Mouse (Mus musculus) heart, postnatal 0 days (tissue): ENCODE data around the gene Bmp3. TPM values are rescaled to one million over a fixed set of nuclear protein-coding genes. Genes with fewer than 3 reads are reported as not detected.

Experiments used
- ATAC-seq: fragments of 200-750 bp; cut with Nextera tagmentation; 2 replicates; pipeline ENCODE4 v1.8.0; 2017; ENCODE audit warnings: low read depth, moderate number of reproducible peaks, moderate library complexity; ENCODE audit not compliant: insufficient read depth
- DNase-seq: peaks from one replicate; pipeline ENCODE4 v3.0.0-alpha.2; 2016; ENCODE audit warnings: low spot score
- H3K27ac ChIP-seq: fragments of 300-500 bp; sonication (generic); 2 replicates; pipeline ENCODE4 v1.5.1; 2014; ENCODE audit warnings: low read depth, mild to moderate bottlenecking
- H3K27me3 ChIP-seq: fragments of 300-500 bp; sonication (generic); 2 replicates; pipeline ENCODE4 v1.6.1; 2014; ENCODE audit warnings: low read length, mixed read lengths; ENCODE audit not compliant: control insufficient read depth, insufficient read depth
- H3K36me3 ChIP-seq: fragments of 300-500 bp; sonication (generic); replicated peaks from 2 replicates; pipeline ENCODE4 v1.6.1; 2014; ENCODE audit warnings: low read length, mixed read lengths; ENCODE audit not compliant: control insufficient read depth, insufficient read depth
- H3K4me1 ChIP-seq: fragments of 300-500 bp; sonication (generic); 2 replicates; pipeline ENCODE4 v1.6.1; 2014; ENCODE audit warnings: antibody characterized with exemption; ENCODE audit not compliant: control insufficient read depth, insufficient read depth
- H3K4me2 ChIP-seq: fragments of 300-500 bp; sonication (generic); 2 replicates; pipeline ENCODE4 v1.6.1; 2014; ENCODE audit warnings: low read depth, mild to moderate bottlenecking, low read length, moderate library complexity
- H3K4me3 ChIP-seq: fragments of 300-500 bp; sonication (generic); 2 replicates; pipeline ENCODE4 v1.5.1; 2014; ENCODE audit warnings: low read depth, low read length
- H3K9ac ChIP-seq: fragments of 300-500 bp; sonication (generic); replicated peaks from 2 replicates; pipeline ENCODE4 v1.6.1; 2014; ENCODE audit warnings: low read depth, low read length, mixed read lengths
- H3K9me3 ChIP-seq: fragments of 300-500 bp; sonication (generic); replicated peaks from 2 replicates; pipeline ENCODE4 v1.6.1; 2016; ENCODE audit warnings: low read length; ENCODE audit not compliant: control insufficient read depth
- CTCF ChIP-seq: IDR thresholded peaks from 2 replicates; pipeline ENCODE4 v1.5.1; 2016; ENCODE audit warnings: antibody characterized with exemption, control low read depth, low read depth
- EP300 ChIP-seq: IDR thresholded peaks from 2 replicates; pipeline ENCODE4 v1.6.1; 2016; ENCODE audit warnings: antibody characterized with exemption, low read depth
- WGBS: fragments of 180-500 bp; shearing (Covaris S2); extraction: QIAGEN DNeasy Blood & Tissue Kit; methylation state at CpG from one replicate; pipeline ENCODE4 v1.1.7; 2014; 5-methylcytosine and 5-hydroxymethylcytosine counted together
- polyA plus RNA-seq: library from polyadenylated mRNA; unstranded; fragments of >200 nt; fragmentation: Nextera tagmentation; extraction: Ambion mirVana; gene quantifications from 2 replicates; pipeline ENCODE4 v1.2.1, GENCODE M21; 2015
- total RNA-seq: library from RNA; depleted of rRNA; stranded (reverse); fragments of >200 nt; gene quantifications from 2 replicates; pipeline ENCODE4 v1.2.3, GENCODE M21; 2014; ENCODE audit warnings: low replicate concordance; rRNA removed

Gene Bmp3
- total RNA-seq (0.77 and 7.0 TPM in 2 replicates), polyA plus RNA-seq (0.10 and 0.15 TPM in 2 replicates)

DNA sequence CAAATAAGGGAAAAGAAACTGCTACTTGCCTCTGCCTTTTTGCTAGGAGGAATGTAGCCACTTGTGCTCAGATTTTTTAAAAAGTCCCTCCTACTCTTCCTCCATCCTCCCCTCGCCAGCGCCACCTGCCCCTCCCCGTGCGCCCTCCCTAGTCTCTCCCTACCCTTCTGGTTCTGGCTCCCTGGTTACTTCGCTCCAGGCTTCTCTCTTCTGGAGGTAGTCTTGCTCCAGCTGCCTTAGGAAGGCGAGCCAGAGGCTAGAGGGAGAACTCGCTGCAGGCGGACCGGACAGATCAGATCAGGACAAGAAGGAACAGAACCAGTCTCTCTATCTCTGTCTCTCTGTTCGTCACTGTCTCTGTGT is at the start of gene Bmp3:
TSS of gene Bmp3 (plus strand) at position 152 of the 363 bp plus-strand sequence.
- Histone ChIP-seq H3K4me2 (peak within 1 kb of the TSS; percentile 86), H3K9me3 (no peaks in the 10 kb centered on the region), H3K4me3 (peak within 1 kb of the TSS; percentile 53), H3K36me3 (no peaks in the 10 kb centered on the region), H3K27me3 (peaks cover 52% of the 10 kb centered on the region), H3K4me1 (no peaks in the 10 kb centered on the region), H3K9ac (0 out of 2 replicates have a peak within 1 kb of the TSS, but pooled peaks have one; percentile 14), H3K27ac (no peak within 1 kb of the TSS)
- ATAC-seq (no peak; the same call in 1 of the 2 replicates), DNase-seq (no peak)
- WGBS, result 3% methylated on average over 10 of the region's 10 CpGs
- TF ChIP-seq CTCF (no peak), EP300 (no peak)

- no peak for TF ChIP-seq EP300
- TF ChIP-seq CTCF, result no peak
- H3K4me1 ChIP-seq, result no peaks in the 10 kb centered on the region
- no peak overlapping the region for H3K27ac ChIP-seq
- WGBS, result 64% methylated on average over 6 of the region's 6 CpGs
- H3K4me3 ChIP-seq, result no peak overlapping the region
- no peaks in the 10 kb centered on the region for H3K9me3 ChIP-seq
- no peaks in the 10 kb centered on the region for H3K36me3 ChIP-seq
- H3K4me2 ChIP-seq, result no peak overlapping the region
- no peak for ATAC-seq
- no peaks in the 10 kb centered on the region for H3K27me3 ChIP-seq
- DNase-seq, result no peak
- no peak overlapping the region for H3K9ac ChIP-seq
Observed at GRCm38 (mm10) chr5:98804761-98805160, 49.5 kb upstream of the Bmp3 start.

GRCm38 (mm10) chr5:98806492-98806891 is 47.7 kb upstream of the Bmp3 start:
- Histone ChIP-seq H3K9ac (no peak overlapping the region), H3K4me1 (no peaks in the 10 kb centered on the region), H3K27me3 (no peaks in the 10 kb centered on the region), H3K4me3 (no peak overlapping the region), H3K36me3 (no peaks in the 10 kb centered on the region), H3K27ac (no peak overlapping the region), H3K4me2 (no peak overlapping the region), H3K9me3 (no peaks in the 10 kb centered on the region)
- DNase-seq (no peak), ATAC-seq (no peak)
- WGBS, result 84% methylated on average over 4 of the region's 4 CpGs
- TF ChIP-seq EP300, result no peak
- TF ChIP-seq CTCF, result no peak

DNA sequence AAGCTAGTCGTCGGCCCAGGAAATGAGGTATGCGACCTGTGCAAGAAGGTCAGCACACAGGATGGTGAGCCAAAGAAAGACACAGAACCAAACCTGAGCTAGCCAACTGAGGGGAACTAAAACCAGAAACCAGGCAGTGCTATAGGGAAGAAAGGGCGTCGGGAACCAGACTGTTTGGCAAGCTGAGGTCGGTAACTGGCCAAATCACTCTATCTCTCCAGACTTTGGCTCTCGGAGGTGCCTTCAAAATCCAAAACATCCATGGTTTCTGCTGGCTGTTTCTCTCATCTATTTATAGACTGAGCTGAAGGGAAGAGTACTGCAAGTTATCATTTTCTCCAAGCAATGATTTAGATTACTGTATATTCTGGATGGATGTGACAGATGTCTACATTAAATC is 47.2 kb upstream of the Bmp3 start:
- Histone ChIP-seq H3K36me3 (no peaks in the 10 kb centered on the region), H3K27me3 (no peaks in the 10 kb centered on the region), H3K9me3 (no peaks in the 10 kb centered on the region), H3K4me1 (no peaks in the 10 kb centered on the region), H3K9ac (no peak overlapping the region), H3K27ac (no peak overlapping the region), H3K4me3 (no peak overlapping the region), H3K4me2 (no peak overlapping the region)
- ATAC-seq (no peak), DNase-seq (no peak)
- 63% methylated on average over 7 of the region's 7 CpGs for WGBS
- TF ChIP-seq CTCF (no peak), EP300 (no peak)

- WGBS, result 68% methylated on average over 9 of the region's 9 CpGs
- DNase-seq, result no peak
Observed at GRCm38 (mm10) chr5:98807953-98808352, 46.3 kb upstream of the Bmp3 start.

GRCm38 (mm10) chr5:98812380-98812779 is 41.8 kb upstream of the Bmp3 start:
- TF ChIP-seq CTCF, result no peak
- TF ChIP-seq EP300, result no peak
- ATAC-seq, result no peak
- H3K27me3 ChIP-seq, result no peaks in the 10 kb centered on the region
- no peaks in the 10 kb centered on the region for H3K36me3 ChIP-seq
- no peak overlapping the region for H3K9ac ChIP-seq
- H3K4me2 ChIP-seq, result no peak overlapping the region
- 67% methylated on average over 1 of the region's 1 CpGs for WGBS
- H3K27ac ChIP-seq, result no peak overlapping the region
- no peaks in the 10 kb centered on the region for H3K4me1 ChIP-seq
- H3K4me3 ChIP-seq, result no peak overlapping the region
- H3K9me3 ChIP-seq, result no peaks in the 10 kb centered on the region
- DNase-seq, result no peak

More at GRCm38 (mm10) chr5:98807953-98808352, 46.3 kb upstream of the Bmp3 start:
- Histone ChIP-seq H3K36me3 (no peaks in the 10 kb centered on the region), H3K27me3 (no peaks in the 10 kb centered on the region), H3K27ac (no peak overlapping the region), H3K4me3 (no peak overlapping the region), H3K4me1 (no peaks in the 10 kb centered on the region), H3K9ac (no peak overlapping the region), H3K4me2 (no peak overlapping the region), H3K9me3 (no peaks in the 10 kb centered on the region)
- TF ChIP-seq EP300, result no peak
- TF ChIP-seq CTCF, result no peak
- no peak for ATAC-seq
